Mouse (Mus musculus) forebrain, embryonic 13.5 days (tissue): ENCODE results near the gene Tmem135. TPM values are rescaled to one million over a fixed set of nuclear protein-coding genes. Genes with fewer than 3 reads are reported as not detected.

ENCODE experiments used
- ATAC-seq: fragments of 200-750 bp; cut with Nextera tagmentation; 2 replicates; pipeline ENCODE4 v1.8.0; 2017
- H3K27ac ChIP-seq: fragments of 300-500 bp; sonication (generic); 2 replicates; pipeline ENCODE4 v1.5.1; 2015; ENCODE audit warnings: inconsistent platforms, mild to moderate bottlenecking, moderate library complexity
- H3K27me3 ChIP-seq: fragments of 300-500 bp; sonication (generic); 2 replicates; pipeline ENCODE4 v1.6.1; 2015; ENCODE audit warnings: mild to moderate bottlenecking, inconsistent platforms
- H3K36me3 ChIP-seq: fragments of 300-500 bp; sonication (generic); 2 replicates; pipeline ENCODE4 v1.6.1; 2015; ENCODE audit warnings: mild to moderate bottlenecking, inconsistent platforms; ENCODE audit not compliant: poor library complexity, severe bottlenecking
- H3K4me1 ChIP-seq: fragments of 300-500 bp; sonication (generic); 2 replicates; pipeline ENCODE4 v1.6.1; 2015; ENCODE audit warnings: inconsistent platforms
- H3K4me2 ChIP-seq: fragments of 300-500 bp; sonication (generic); 2 replicates; pipeline ENCODE4 v1.6.1; 2015; ENCODE audit warnings: inconsistent platforms, mild to moderate bottlenecking, moderate library complexity
- H3K4me3 ChIP-seq: fragments of 300-500 bp; sonication (generic); 2 replicates; pipeline ENCODE4 v1.5.1; 2015; ENCODE audit warnings: mild to moderate bottlenecking, inconsistent platforms
- H3K9ac ChIP-seq: fragments of 300-500 bp; sonication (generic); 2 replicates; pipeline ENCODE4 v1.6.1; 2015; ENCODE audit warnings: mild to moderate bottlenecking, inconsistent platforms
- H3K9me3 ChIP-seq: fragments of 300-500 bp; sonication (generic); replicated peaks from 2 replicates; pipeline ENCODE4 v1.6.1; 2016; ENCODE audit warnings: inconsistent platforms
- WGBS: fragments of 180-500 bp; shearing (Covaris S2); methylation state at CpG from one replicate; pipeline ENCODE4 v1.1.7; 2015; 5-methylcytosine and 5-hydroxymethylcytosine counted together
- polyA plus RNA-seq: library from polyadenylated mRNA; unstranded; fragments of >200 nt; fragmentation: Nextera tagmentation; extraction: Ambion mirVana; gene quantifications from 2 replicates; pipeline ENCODE4 v1.2.1, GENCODE M21; 2015

Tmem135 gene
- polyA plus RNA-seq, 1 experiment from 2014 or later, result 18.3 TPM

DNA sequence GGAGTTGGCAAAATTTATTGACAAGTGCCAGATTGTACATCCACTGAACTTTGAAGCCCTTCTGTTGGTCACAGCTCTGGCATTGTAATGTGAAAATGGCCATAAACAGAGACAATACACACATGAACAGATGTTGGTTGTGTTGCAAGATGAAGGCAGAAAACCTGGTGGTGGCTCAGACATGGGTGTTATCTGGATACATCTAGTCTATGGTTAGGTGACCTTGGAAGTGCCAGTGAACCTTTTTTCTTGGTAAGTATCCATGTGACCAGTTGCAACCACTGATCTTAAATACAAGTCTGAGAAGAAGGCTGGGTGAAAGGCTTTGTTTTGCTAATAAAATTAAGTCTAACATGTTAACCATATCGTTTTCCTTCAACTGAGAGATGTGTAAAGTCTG is 33.9 kb downstream of the Tmem135 start:
- no peaks in the 10 kb centered on the region for H3K36me3 ChIP-seq
- no peak overlapping the region for H3K4me2 ChIP-seq
- H3K4me1 ChIP-seq, result no peaks in the 10 kb centered on the region
- no peaks in the 10 kb centered on the region for H3K27me3 ChIP-seq
- no peak for ATAC-seq
- no peak overlapping the region for H3K9ac ChIP-seq
- no peaks in the 10 kb centered on the region for H3K9me3 ChIP-seq
- 81% methylated on average over 1 of the region's 1 CpGs for WGBS
- no peak overlapping the region for H3K4me3 ChIP-seq
- no peak overlapping the region for H3K27ac ChIP-seq

DNA sequence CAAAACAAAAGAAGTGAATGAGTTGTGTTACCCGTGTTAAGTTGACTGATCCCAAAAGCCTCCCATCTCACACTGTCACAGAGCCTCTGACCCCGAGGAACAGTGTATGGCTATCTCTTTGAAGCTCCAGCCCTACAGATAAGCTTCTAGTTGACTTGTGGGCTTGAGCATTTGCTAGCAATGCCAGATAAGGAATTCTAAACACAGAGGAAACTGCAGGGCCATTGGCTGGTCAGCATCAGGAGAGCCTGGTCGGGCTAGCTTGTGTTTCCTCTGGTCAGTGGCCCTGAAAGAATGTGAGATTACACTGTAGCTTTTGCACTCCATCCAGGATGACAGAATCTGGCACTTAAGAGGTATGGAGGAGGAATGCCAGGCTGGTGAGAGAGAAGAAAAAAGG is 36.4 kb downstream of the Tmem135 start:
- Histone ChIP-seq H3K9ac (no peak overlapping the region), H3K27me3 (no peaks in the 10 kb centered on the region), H3K36me3 (no peaks in the 10 kb centered on the region), H3K27ac (no peak overlapping the region), H3K9me3 (no peaks in the 10 kb centered on the region), H3K4me1 (no peaks in the 10 kb centered on the region), H3K4me3 (no peak overlapping the region), H3K4me2 (no peak overlapping the region)
- ATAC-seq, result no peak
- 17% methylated on average over 3 of the region's 3 CpGs for WGBS

DNA sequence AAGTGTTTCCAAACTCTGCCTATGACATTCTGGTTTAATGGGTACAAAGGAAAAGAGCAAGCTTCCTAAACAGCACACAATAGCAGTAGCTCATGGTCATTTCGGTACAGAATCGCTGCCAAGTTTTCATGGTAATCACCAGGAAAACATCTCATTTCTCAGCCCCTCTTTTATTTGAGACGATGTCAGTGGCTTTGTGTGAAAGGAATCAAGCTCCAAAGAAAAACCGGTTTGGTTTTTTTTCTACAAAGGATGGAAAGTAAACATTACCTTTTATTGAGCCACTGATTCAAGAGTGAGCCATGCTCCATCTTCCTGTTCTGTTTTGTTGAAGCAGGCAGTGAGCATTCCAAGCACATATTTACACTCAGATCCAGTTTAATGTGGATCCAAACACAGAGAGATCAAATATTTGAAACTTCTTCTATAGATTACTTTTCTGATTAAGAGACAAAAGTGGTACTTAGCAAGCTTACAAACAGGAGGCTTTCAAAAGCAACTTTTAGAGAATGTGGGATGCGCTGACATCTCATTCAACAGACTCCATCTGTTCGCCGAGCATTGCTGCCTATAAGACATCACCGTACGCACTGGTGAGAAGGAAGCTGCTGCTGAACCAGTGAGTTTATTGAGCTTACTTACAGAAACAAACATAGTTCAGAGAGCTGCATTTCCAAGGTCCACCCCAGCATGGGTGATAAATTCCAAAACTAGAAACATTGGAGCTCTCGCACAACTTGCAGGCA is 38.7 kb downstream of the Tmem135 start:
- ATAC-seq, result no peak
- no peaks in the 10 kb centered on the region for H3K9me3 ChIP-seq
- H3K9ac ChIP-seq, result no peak overlapping the region
- H3K27ac ChIP-seq, result no peak overlapping the region
- H3K27me3 ChIP-seq, result no peaks in the 10 kb centered on the region
- H3K36me3 ChIP-seq, result no peaks in the 10 kb centered on the region
- H3K4me1 ChIP-seq, result no peaks in the 10 kb centered on the region
- H3K4me2 ChIP-seq, result no peak overlapping the region
- H3K4me3 ChIP-seq, result no peak overlapping the region
- 60% methylated on average over 10 of the region's 10 CpGs for WGBS

DNA sequence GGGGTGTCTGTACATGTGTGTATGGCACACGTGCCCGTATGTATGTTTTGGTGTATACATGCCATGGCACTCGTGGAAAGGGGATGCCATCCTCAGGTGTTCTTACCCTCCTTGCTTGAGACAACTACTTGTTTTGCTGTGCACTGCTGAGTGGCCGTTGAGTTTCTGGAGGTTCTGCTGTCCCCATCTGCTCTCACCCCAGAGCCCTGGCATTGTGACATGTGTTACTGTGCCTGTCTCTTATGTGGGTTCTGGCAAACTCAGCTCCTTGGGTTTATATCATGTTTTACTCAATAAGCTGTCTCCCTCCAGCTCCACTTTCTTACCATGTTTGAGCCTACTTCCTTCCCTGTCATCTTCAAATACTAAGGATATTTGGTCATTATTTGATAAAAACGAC is 40.0 kb downstream of the Tmem135 start:
- Histone ChIP-seq H3K4me3 (no peak overlapping the region), H3K27ac (no peak overlapping the region), H3K4me2 (no peak overlapping the region), H3K9me3 (no peaks in the 10 kb centered on the region), H3K36me3 (no peaks in the 10 kb centered on the region), H3K9ac (no peak overlapping the region), H3K27me3 (no peaks in the 10 kb centered on the region), H3K4me1 (no peaks in the 10 kb centered on the region)
- ATAC-seq, result no peak
- WGBS, result 90% methylated on average over 5 of the region's 5 CpGs

DNA sequence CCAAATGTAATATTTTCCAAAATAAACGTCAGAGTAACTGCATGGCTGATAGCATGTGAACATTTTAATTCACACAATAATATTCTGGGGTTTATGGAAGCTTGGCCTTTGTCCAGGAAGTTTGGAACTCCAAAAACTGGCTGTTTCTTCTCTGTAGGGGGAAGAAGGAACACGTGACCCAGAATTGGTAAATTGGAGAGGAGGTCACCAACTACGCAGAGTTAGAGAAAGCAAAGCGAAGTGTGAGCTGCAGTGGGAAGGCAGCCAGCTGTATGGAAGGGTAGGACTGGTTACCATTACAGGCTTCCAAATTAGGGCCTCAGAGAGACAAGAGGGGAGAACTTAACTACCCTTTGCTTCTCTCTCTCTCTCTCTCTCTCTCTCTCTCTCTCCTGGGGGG is 47.7 kb downstream of the Tmem135 start:
- 82% methylated on average over 4 of the region's 4 CpGs for WGBS

DNA sequence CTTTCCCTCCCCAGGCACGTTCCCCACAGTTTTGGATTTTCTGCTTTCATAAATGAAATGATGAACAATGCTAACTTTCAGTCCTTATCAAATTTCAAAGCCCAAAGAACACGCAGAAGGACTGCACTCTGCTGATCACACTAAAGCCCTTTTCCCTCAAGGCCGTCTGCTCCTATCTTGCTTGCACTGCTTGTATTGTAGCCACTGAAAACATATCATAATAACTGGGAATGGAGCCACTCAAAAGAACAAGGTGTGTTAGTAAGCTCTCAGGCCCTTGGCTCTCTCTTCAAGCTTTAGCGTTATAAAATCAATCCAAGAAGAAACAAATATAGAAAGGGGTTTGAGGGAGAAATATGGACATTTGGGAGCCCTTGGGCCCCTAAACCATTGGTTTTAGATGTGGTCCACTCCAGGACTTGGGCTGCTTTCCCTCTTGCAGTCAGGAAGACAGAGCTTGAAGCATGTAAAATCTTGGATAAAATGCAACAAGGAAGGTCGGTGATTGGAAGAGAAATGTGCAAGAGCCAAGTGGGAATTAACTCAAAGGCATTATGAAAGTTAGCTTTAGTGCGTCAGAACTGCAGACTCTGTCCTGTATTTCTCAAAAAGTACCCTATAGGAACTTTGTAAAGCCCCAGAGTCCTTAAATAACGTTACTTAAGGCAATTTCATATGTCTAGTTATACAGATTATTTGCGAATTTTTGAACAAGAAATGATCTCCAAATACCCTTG is 48.3 kb downstream of the Tmem135 start:
- Histone ChIP-seq H3K9ac (no peak overlapping the region), H3K4me1 (no peaks in the 10 kb centered on the region), H3K9me3 (no peaks in the 10 kb centered on the region), H3K27ac (no peak overlapping the region), H3K27me3 (no peaks in the 10 kb centered on the region), H3K36me3 (no peaks in the 10 kb centered on the region), H3K4me2 (no peak overlapping the region), H3K4me3 (no peak overlapping the region)
- WGBS, result 75% methylated on average over 8 of the region's 8 CpGs
- ATAC-seq, result no peak

More for the DNA sequence above, 47.7 kb downstream of the Tmem135 start:
- no peak overlapping the region for H3K9ac ChIP-seq
- no peaks in the 10 kb centered on the region for H3K4me1 ChIP-seq
- no peak overlapping the region for H3K4me3 ChIP-seq
- no peaks in the 10 kb centered on the region for H3K36me3 ChIP-seq
- no peaks in the 10 kb centered on the region for H3K27me3 ChIP-seq
- ATAC-seq, result no peak
- no peak overlapping the region for H3K4me2 ChIP-seq
- no peak overlapping the region for H3K27ac ChIP-seq
- no peaks in the 10 kb centered on the region for H3K9me3 ChIP-seq

DNA sequence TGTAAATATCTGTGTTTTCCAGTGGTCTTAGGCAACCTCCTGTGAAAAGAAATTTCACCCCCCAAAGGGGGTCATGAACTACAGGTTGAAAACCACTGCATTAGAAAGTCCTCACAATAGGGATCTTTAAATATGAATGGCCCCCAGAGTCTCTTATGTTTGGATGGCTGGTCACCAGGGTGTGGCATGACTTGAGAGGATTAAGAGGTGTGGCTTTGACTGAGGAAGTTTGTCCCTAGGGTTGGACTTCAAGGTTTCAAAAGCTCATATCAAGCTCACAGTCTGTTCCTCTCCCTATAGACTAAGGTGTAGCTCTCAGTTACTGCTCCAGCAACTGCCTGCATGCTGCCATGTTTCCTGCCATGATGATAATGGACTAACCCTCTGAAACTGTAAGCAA is 62.0 kb downstream of the Tmem135 start:
- Histone ChIP-seq H3K4me1 (peaks cover 12% of the 10 kb centered on the region), H3K9me3 (no peaks in the 10 kb centered on the region), H3K4me3 (no peak overlapping the region), H3K27me3 (no peaks in the 10 kb centered on the region), H3K9ac (no peak overlapping the region), H3K36me3 (no peaks in the 10 kb centered on the region), H3K27ac (no peak overlapping the region), H3K4me2 (no peak overlapping the region)
- ATAC-seq, result no peak

DNA sequence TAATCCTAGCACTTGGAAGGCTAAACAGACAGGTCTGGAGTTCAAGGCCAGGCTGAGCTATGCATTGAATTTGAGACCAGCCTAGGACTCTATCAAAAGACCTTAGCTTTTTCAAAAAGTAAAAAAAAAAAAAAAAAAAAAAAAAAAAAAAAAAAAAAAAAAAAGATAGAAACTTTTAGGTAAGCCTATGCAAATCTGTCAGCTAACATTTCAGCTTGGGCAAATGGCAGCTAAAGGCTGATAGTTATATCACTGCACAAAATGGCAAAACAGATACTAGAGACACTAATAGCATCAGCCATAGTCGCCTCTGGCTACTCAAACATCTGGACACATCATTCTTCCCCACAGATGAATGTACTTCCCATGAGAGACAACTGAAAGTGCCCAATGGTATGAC is 64.2 kb downstream of the Tmem135 start:
- no peaks in the 10 kb centered on the region for H3K36me3 ChIP-seq
- H3K27ac ChIP-seq, result no peak overlapping the region
- no peak overlapping the region for H3K4me3 ChIP-seq
- peaks cover 33% of the 10 kb centered on the region for H3K4me1 ChIP-seq
- no peak for ATAC-seq
- H3K9ac ChIP-seq, result no peak overlapping the region
- H3K9me3 ChIP-seq, result no peaks in the 10 kb centered on the region
- no peaks in the 10 kb centered on the region for H3K27me3 ChIP-seq
- 83% methylated on average over 1 of the region's 1 CpGs for WGBS
- H3K4me2 ChIP-seq, result no peak overlapping the region

DNA sequence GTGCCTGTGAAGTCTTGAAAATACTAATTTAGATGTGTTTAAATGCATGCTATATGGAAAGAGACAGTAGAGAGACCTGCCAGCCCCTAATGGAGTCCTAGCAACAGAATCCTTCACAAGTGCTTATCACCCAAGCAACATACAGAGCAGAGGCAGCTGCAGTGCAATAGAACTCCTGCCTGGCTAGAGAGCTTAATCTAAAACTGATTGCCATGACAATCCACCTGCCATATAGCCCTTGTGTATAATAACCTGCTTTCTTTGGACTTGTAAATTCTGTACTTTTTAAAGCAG is 64.9 kb downstream of the Tmem135 start:
- peak overlapping the region; percentile 92 for H3K4me2 ChIP-seq
- H3K4me3 ChIP-seq, result peak overlapping the region; percentile 95
- no peaks in the 10 kb centered on the region for H3K9me3 ChIP-seq
- H3K9ac ChIP-seq, result peak overlapping the region; percentile 96
- H3K27me3 ChIP-seq, result no peaks in the 10 kb centered on the region
- peak; percentile 75 for ATAC-seq
- H3K27ac ChIP-seq, result peak overlapping the region; percentile 48
- H3K4me1 ChIP-seq, result peaks cover 33% of the 10 kb centered on the region
- no peaks in the 10 kb centered on the region for H3K36me3 ChIP-seq

DNA sequence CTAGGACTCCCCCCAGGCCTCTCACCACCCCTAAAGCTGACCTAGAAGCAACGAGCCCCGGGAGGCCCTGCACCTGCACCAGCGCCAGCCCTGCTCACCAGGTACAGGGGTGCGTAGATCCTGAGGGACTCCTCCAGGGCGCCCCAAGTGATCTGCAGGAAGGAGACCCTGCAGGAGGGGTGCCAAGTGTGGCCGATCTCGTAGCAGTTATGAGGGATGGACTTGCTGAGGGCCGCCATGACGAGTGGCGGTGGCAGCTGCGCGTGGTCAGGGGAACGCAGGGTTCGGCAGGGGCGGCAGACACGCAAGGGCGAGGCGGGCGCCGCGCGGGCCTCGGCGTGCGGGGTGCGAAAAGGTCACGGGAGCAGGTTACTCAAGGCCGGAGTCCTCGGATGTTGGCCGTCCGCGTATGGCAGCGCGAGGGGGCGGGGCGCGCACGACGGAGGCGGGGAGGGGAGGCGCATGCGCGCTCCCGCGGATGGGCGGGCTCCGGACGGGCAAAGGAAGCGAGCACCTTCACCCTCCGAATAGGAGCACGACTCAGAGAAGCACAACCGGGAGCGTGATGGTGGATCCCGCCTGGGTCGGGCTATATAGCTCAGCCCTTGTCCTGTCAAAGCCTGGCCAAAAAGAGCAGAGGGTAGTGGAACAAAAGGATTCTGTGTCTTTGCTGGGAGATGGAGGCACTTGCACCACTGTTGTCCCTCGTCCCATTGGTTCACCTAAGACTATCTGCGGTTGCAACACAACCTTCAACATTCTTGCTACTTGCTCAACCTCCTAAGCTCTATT is 65.5 kb downstream of the Tmem135 start:
- Histone ChIP-seq H3K4me2 (peak overlapping the region; percentile 92), H3K27me3 (no peaks in the 10 kb centered on the region), H3K9ac (peak overlapping the region; percentile 96), H3K4me1 (peaks cover 33% of the 10 kb centered on the region), H3K27ac (peak overlapping the region; percentile 51), H3K4me3 (peak overlapping the region; percentile 95), H3K9me3 (no peaks in the 10 kb centered on the region), H3K36me3 (no peaks in the 10 kb centered on the region)
- under 1% methylated on average over 57 of the region's 57 CpGs for WGBS
- peak; percentile 95 for ATAC-seq

DNA sequence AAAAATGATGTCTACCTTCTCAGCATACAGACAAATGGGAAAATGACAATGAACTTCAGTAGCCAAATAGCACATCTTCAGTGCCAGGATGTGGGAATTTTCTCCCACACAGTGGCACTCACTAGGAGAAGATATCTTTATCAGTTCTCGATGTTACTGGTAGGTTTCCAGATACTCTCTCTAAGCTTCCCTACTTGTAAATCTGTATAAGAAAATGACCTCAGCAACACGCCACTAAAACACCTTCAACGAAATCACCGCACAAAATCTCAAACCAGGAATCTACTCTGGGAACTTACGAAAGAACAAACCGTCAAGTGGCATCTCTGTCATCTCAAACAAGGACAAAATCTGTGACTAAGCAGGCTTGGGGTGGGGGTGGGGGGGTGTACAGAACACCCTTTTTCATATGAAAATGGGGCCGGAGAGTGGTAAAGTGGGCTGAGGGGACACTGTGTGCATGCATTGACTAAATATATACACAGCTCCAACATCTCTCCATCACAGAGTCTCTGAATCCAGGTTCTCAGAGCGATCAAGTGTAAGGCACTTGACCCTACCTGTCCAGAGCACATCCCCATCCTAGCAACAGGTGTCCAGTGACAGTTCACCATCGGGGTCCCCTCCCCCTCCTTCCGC is 66.2 kb downstream of the Tmem135 start:
- Histone ChIP-seq H3K4me3 (peak overlapping the region; percentile 95), H3K27ac (peak overlapping the region; percentile 51; the same call in 1 of the 2 replicates), H3K9me3 (no peaks in the 10 kb centered on the region), H3K4me2 (peak overlapping the region; percentile 92), H3K36me3 (no peaks in the 10 kb centered on the region), H3K9ac (peak overlapping the region; percentile 96), H3K27me3 (no peaks in the 10 kb centered on the region), H3K4me1 (peaks cover 33% of the 10 kb centered on the region)
- WGBS, result 41% methylated on average over 10 of the region's 10 CpGs
- ATAC-seq, result peak; percentile 58

DNA sequence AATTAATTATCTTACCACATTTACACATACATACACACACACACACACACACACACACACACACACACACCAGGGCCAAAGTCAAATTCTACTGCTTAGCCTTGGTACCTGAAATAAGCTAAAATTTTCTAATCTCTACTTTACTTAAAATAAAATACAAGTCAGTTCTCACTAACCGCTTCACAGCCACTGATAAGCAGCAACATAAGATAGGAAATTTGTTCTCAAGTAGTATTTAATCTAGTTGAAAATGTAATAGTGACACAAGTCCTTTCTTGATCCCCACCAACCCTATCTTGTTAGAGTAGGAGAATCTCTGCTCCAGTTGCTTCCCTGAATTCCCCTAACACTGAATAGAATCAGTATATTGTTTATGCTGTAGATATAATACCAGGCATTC is 67.6 kb downstream of the Tmem135 start:
- Histone ChIP-seq H3K36me3 (no peaks in the 10 kb centered on the region), H3K4me1 (peaks cover 33% of the 10 kb centered on the region), H3K27me3 (no peaks in the 10 kb centered on the region), H3K4me3 (no peak overlapping the region), H3K27ac (no peak overlapping the region), H3K9me3 (no peaks in the 10 kb centered on the region), H3K4me2 (0 out of 2 replicates have a peak overlapping the region, but pooled peaks have one; percentile 92), H3K9ac (no peak overlapping the region)
- no peak for ATAC-seq
- 94% methylated on average over 1 of the region's 1 CpGs for WGBS
